Comparison of ENCODE assay signal across 10 mouse cellular contexts in genomic region chr13:15461926-15462325, GRCm38 (mm10). TPM values are rescaled to one million over a fixed set of nuclear protein-coding genes. Genes with fewer than 3 reads are reported as not detected.
A peak's percentile ranks its signal among the peaks of the same experiment; 100 is the strongest.
DNase-seq lines count a peak whose midpoint lies in the region; ATAC-seq and TF ChIP-seq lines count a peak whose summit lies in the region.
"Had no signal": no experiment of that assay in that cellular context is flagged by ENCODE, and none has a peak within 500 bp of the region (broad histone marks: within the 10 kb centered on the region; RNA-seq: fewer than 3 reads in every experiment).

No protein-coding gene starts in this region.

- TF ChIP-seq EP300 in lung, postnatal 0 days (IDR thresholded peaks at IDR 0.05): no peak

- no peak for DNase-seq in forebrain, embryonic 10.5 days (ENCODE audit: extremely low spot score, low spot score)
- no peak for DNase-seq in forebrain, postnatal 0 days
- DNase-seq in lung, postnatal 0 days (ENCODE audit: low spot score): no peak
- DNase-seq in limb, embryonic 14.5 days (ENCODE audit: low spot score): no peak
- no peak for DNase-seq in ovary, postnatal 10 days (ENCODE audit: low spot score)
- no peak for DNase-seq in cerebellum, postnatal 10 days
- DNase-seq: kidney, postnatal 14 days; left cerebral cortex, postnatal 4 days had no signal

- 20% methylated on average over 7 of the region's 7 CpGs for WGBS in forebrain, embryonic 10.5 days
- WGBS in forebrain, postnatal 0 days: 12% methylated on average over 7 of the region's 7 CpGs
- WGBS in lung, embryonic 16.5 days: 15% methylated on average over 7 of the region's 7 CpGs
- 27% methylated on average over 7 of the region's 7 CpGs for WGBS in lung, postnatal 0 days
- WGBS in limb, embryonic 14.5 days: 12% methylated on average over 7 of the region's 7 CpGs

- no peak for TF ChIP-seq POLR2A in limb, embryonic 14.5 days (IDR thresholded peaks at IDR 0.05; ENCODE audit: borderline replicate concordance, extremely low read depth, insufficient read depth, insufficient read length)

- no peaks in the 10 kb centered on the region for H3K9me3 ChIP-seq in forebrain, embryonic 10.5 days
- no peaks in the 10 kb centered on the region for H3K9me3 ChIP-seq in forebrain, postnatal 0 days (ENCODE audit: low read length)
- no peaks in the 10 kb centered on the region for H3K9me3 ChIP-seq in lung, embryonic 16.5 days (ENCODE audit: control insufficient read depth, low read length)
- no peaks in the 10 kb centered on the region for H3K9me3 ChIP-seq in lung, postnatal 0 days (ENCODE audit: low read length)
- no peaks in the 10 kb centered on the region for H3K9me3 ChIP-seq in limb, embryonic 14.5 days (ENCODE audit: control insufficient read depth, low read length)

- TF ChIP-seq CTCF in forebrain, postnatal 0 days (IDR thresholded peaks at IDR 0.05; ENCODE audit: low read depth): no peak
- TF ChIP-seq CTCF in lung, postnatal 0 days (IDR thresholded peaks at IDR 0.05): no peak

- peak overlapping the region; percentile 96 for H3K4me3 ChIP-seq in forebrain, embryonic 10.5 days
- H3K4me3 ChIP-seq in forebrain, postnatal 0 days (ENCODE audit: low read depth, low read length): no peak overlapping the region
- peak overlapping the region; percentile 95 for H3K4me3 ChIP-seq in lung, embryonic 16.5 days (ENCODE audit: low read length)
- H3K4me3 ChIP-seq in lung, postnatal 0 days (ENCODE audit: low read depth, low read length): no peak overlapping the region
- peak overlapping the region; percentile 96 for H3K4me3 ChIP-seq in limb, embryonic 14.5 days (replicated peaks; ENCODE audit: low read length)

- H3K36me3 ChIP-seq in forebrain, embryonic 10.5 days (replicated peaks): no peaks in the 10 kb centered on the region
- no peaks in the 10 kb centered on the region for H3K36me3 ChIP-seq in forebrain, postnatal 0 days (ENCODE audit: insufficient read depth)
- H3K36me3 ChIP-seq in lung, embryonic 16.5 days (ENCODE audit: control insufficient read depth, insufficient read depth, low read length): no peaks in the 10 kb centered on the region
- no peaks in the 10 kb centered on the region for H3K36me3 ChIP-seq in lung, postnatal 0 days (ENCODE audit: insufficient read depth, low read length)
- H3K36me3 ChIP-seq in limb, embryonic 14.5 days (ENCODE audit: control insufficient read depth, insufficient read depth, low read length): no peaks in the 10 kb centered on the region

- no peak overlapping the region; the same call in 1 of the 2 replicates for H3K4me2 ChIP-seq in forebrain, postnatal 0 days (ENCODE audit: low read depth)
- H3K4me2 ChIP-seq in lung, embryonic 16.5 days (ENCODE audit: low read depth, low read length): peak overlapping the region; percentile 58
- H3K4me2 ChIP-seq in lung, postnatal 0 days (replicated peaks; ENCODE audit: low read depth, low read length): no peak overlapping the region
- H3K4me2 ChIP-seq in limb, embryonic 14.5 days (replicated peaks; ENCODE audit: low read depth, low read length, severe bottlenecking): peak overlapping the region; percentile 69

- ATAC-seq in forebrain, postnatal 0 days: no peak
- ATAC-seq in lung, embryonic 16.5 days (ENCODE audit: low read depth): no peak
- ATAC-seq in lung, postnatal 0 days: no peak
- ATAC-seq in limb, embryonic 14.5 days (ENCODE audit: low FRiP score, low read depth): no peak
- no peak for ATAC-seq in activated CD4-positive, CD25-positive, alpha-beta regulatory T cell, adult 4 months

- H3K9ac ChIP-seq in forebrain, postnatal 0 days: no peak overlapping the region
- H3K9ac ChIP-seq in lung, embryonic 16.5 days (ENCODE audit: low read length): peak overlapping the region; percentile 95
- no peak overlapping the region for H3K9ac ChIP-seq in lung, postnatal 0 days (replicated peaks; ENCODE audit: low read depth)
- peak overlapping the region; percentile 100 for H3K9ac ChIP-seq in limb, embryonic 14.5 days (ENCODE audit: low read depth, low read length, severe bottlenecking)

- H3K27ac ChIP-seq in forebrain, embryonic 10.5 days: peak overlapping the region; percentile 100
- H3K27ac ChIP-seq in forebrain, postnatal 0 days (ENCODE audit: low read depth, low read length): no peak overlapping the region
- H3K27ac ChIP-seq in lung, embryonic 16.5 days (ENCODE audit: low read length): no peak overlapping the region
- no peak overlapping the region for H3K27ac ChIP-seq in lung, postnatal 0 days (ENCODE audit: low read length)
- H3K27ac ChIP-seq in limb, embryonic 14.5 days (replicated peaks; ENCODE audit: low read depth, low read length): peak overlapping the region; percentile 100

- no peaks in the 10 kb centered on the region for H3K27me3 ChIP-seq in forebrain, embryonic 10.5 days (ENCODE audit: poor library complexity, severe bottlenecking)
- H3K27me3 ChIP-seq in forebrain, postnatal 0 days (ENCODE audit: insufficient read depth, low read length): peaks cover 12% of the 10 kb centered on the region
- no peaks in the 10 kb centered on the region for H3K27me3 ChIP-seq in lung, embryonic 16.5 days (ENCODE audit: control insufficient read depth, insufficient read depth, low read depth, low read length)
- H3K27me3 ChIP-seq in lung, postnatal 0 days (replicated peaks; ENCODE audit: insufficient read depth, low read length): no peaks in the 10 kb centered on the region
- H3K27me3 ChIP-seq in limb, embryonic 14.5 days (ENCODE audit: control insufficient read depth, insufficient read depth, low read length): no peaks in the 10 kb centered on the region

- H3K4me1 ChIP-seq in forebrain, embryonic 10.5 days: peaks cover 43% of the 10 kb centered on the region
- no peaks in the 10 kb centered on the region for H3K4me1 ChIP-seq in forebrain, postnatal 0 days (ENCODE audit: insufficient read depth)
- H3K4me1 ChIP-seq in lung, embryonic 16.5 days (replicated peaks; ENCODE audit: control insufficient read depth, insufficient read depth, low read length): peaks cover 15% of the 10 kb centered on the region
- no peaks in the 10 kb centered on the region; the same call in 1 of the 2 replicates for H3K4me1 ChIP-seq in lung, postnatal 0 days (ENCODE audit: insufficient read depth, low read depth, low read length)
- peaks cover 8% of the 10 kb centered on the region for H3K4me1 ChIP-seq in limb, embryonic 14.5 days (ENCODE audit: control insufficient read depth, insufficient read depth, low read length)

RNA-seq across cellular contexts. Expression of gene Gli3, which starts 1.1 kb away (rescaled TPM):
- polyA plus RNA-seq in forebrain, embryonic 10.5 days (2016; fragmentation: Nextera tagmentation; extraction: Ambion mirVana): 60.3 and 62.2 TPM in 2 replicates
- total RNA-seq in forebrain, postnatal 0 days (2014; rRNA removed): 4.2 and 6.4 TPM in 2 replicates
- polyA plus RNA-seq in forebrain, postnatal 0 days (2015; fragmentation: Nextera tagmentation; extraction: Ambion mirVana): 2.0 and 3.4 TPM in 2 replicates
- 13.6 and 13.8 TPM in 2 replicates for polyA plus RNA-seq in lung, embryonic 16.5 days (2015; fragmentation: Nextera tagmentation; extraction: Ambion mirVana)
- 3.5 and 3.8 TPM in 2 replicates for polyA plus RNA-seq in lung, postnatal 0 days (2015; fragmentation: Nextera tagmentation; extraction: Ambion mirVana)
- 33.4 and 44.4 TPM in 2 replicates for polyA plus RNA-seq in limb, embryonic 14.5 days (2012; rRNA removed)
- polyA plus RNA-seq in limb, embryonic 14.5 days (2014; fragmentation: Nextera tagmentation; extraction: Ambion mirVana): 42.6 and 52.0 TPM in 2 replicates
- not detected for polyA plus RNA-seq in activated CD4-positive, CD25-positive, alpha-beta regulatory T cell, adult 4 months (2017; shearing (Covaris generic))

Comparison
In these comparisons a context has a peak if more than half of its experiments do, and no peak if none do; other contexts are left out.
1. H3K27ac ChIP-seq: peak in forebrain, embryonic 10.5 days (single experiment) and limb, embryonic 14.5 days (single experiment); none in forebrain, postnatal 0 days (single experiment), lung, embryonic 16.5 days (single experiment) and lung, postnatal 0 days (single experiment).
2. H3K4me3 ChIP-seq: peak in forebrain, embryonic 10.5 days (single experiment), lung, embryonic 16.5 days (single experiment) and limb, embryonic 14.5 days (single experiment); none in forebrain, postnatal 0 days (single experiment) and lung, postnatal 0 days (single experiment).
3. H3K4me2 ChIP-seq: peak in lung, embryonic 16.5 days (single experiment) and limb, embryonic 14.5 days (single experiment); none in forebrain, postnatal 0 days (single experiment) and lung, postnatal 0 days (single experiment).
4. H3K9ac ChIP-seq: peak in lung, embryonic 16.5 days (single experiment) and limb, embryonic 14.5 days (single experiment); none in forebrain, postnatal 0 days (single experiment) and lung, postnatal 0 days (single experiment).